Mouse (Mus musculus) heart, adult 2 months (tissue): Measurements from ENCODE around the gene Nkiras1.
"Not testable (repeated sequence)": the region's sequence is repeated elsewhere in the genome, so short reads cannot be mapped to it uniquely, and the experiment has no call there.

Experiments
- EP300 ChIP-seq: fragments of 200-500 bp; IDR thresholded peaks from 2 replicates; pipeline ENCODE4 v1.6.1; 2011; ENCODE audit warnings: low read depth, low read length, control low read depth; ENCODE audit not compliant: insufficient read depth
- POLR2A ChIP-seq: fragments of 200-500 bp; IDR thresholded peaks from 2 replicates; pipeline ENCODE4 v1.6.1; 2011; ENCODE audit warnings: mild to moderate bottlenecking, low read depth, low read length, control low read depth; ENCODE audit not compliant: insufficient read depth

- not testable (repeated sequence) for TF ChIP-seq POLR2A, EP300
Measured at GRCm38 (mm10) chr14:18226181-18226580, 44.8 kb upstream of the Nkiras1 start.
